Mouse (Mus musculus): ENCODE data around the gene Ccdc105. TPM values are rescaled to one million over a fixed set of nuclear protein-coding genes. Genes with fewer than 3 reads are reported as not detected.
A peak's percentile ranks its signal among the peaks of the same experiment; 100 is the strongest.

Ccdc105 gene
- total RNA-seq (2022): not detected

DNA sequence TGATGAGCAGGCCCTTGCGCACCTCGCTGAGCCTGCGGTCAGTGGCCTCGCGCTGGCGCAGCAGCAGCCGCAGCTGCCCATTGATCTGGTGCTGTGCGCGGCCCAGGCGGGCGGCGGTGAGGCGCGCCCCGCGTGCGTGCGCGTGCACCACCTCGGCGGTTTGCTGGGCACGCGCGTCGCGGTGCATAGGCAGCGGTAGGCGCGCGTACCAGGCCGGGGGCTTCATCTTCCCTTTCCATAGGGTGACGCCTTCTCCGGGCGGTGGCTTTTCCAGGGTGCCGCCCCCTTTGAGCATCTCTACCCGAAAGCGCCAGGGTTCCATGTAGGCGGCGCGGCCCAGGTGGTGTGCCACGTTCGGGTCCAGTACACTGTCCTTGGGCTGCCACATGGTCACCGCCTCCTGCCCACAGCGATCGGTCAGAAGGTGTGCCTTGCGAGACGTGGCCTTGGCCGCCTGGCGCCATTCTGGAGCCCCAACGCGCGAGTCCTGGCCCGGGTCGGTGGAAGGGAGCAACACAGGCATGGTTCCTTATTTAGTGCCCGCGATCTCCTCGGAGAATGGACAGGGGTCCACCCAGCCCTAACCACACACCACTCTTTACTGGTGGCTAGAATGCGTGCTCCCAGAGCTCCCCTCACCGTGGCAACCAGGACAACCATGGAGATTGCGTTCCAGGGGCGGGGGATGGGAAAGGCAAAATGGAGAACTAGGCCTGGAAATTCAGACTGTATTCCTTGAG is at the start of gene Ccdc105:
Gene Ccdc105 (minus strand): TSS at position 614 of the 740 bp plus-strand sequence.
- DNase-seq (ENCODE audit: low spot score): no peak

DNA sequence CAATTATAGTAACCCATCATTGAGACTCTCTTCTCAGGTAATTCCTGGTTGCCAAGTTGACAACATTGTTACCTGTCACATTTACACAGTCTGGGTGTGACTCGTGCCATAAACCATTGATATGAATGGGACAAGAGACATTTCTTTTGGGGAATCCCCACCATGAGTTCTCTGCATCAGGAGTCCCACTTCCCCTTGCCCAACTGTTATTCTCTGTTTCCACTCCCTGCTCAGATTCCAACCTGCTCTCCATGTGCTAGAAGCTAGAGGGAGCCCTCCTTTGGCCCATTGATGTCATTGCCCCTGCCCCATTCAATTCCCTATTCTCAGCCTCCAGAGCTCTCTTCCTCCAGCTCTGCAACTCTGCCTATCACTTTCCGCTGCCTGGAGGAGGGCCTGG is 48.6 kb upstream of the Ccdc105 start:
- no peak for DNase-seq (ENCODE audit: low spot score)

DNA sequence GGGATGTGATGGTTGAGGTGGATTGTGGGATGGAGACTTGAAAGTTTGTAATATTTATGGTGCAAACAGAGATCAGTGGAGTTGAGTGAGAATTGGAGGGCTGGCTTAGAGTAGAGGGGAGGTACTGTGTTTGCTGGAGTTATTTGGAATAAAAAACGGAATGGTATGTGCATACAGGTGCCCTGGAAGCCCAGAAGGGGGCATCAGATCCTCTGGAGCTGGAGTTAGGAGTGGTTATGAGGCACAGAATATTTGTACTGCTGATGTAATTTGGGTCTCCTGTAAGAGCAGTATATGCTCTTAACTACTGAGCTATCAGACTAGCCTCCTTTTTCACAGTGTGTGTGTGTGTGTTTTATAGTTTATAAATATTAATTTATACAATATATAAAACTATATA is 37.7 kb upstream of the Ccdc105 start:
- DNase-seq (ENCODE audit: low spot score): no peak

DNA sequence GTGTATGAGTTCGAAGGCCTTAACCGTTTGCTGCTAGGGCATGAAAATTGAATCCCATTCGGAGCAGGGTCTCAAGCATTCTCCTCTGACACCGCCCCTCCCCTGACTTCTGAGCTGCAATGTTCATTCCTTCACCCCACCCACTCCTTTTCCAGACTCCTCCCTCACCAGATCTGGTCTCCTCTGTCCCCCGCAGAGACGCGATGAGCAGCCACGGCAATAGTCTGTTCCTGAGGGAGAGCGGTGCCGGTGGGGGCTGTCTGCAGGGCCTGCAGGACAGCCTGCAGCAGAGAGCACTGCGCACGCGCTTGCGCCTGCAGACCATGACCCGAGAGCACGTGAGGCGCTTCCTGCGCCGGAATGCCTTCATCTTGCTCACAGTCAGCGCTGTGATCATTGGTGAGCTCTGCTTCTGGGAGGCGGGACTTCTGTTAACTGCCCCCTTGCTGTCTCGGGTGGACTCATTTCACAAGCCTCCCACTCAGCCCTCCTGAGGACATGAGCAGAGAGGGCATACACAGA is 34.8 kb upstream of the Ccdc105 start:
- peak; percentile 38 for DNase-seq (ENCODE audit: low spot score)

DNA sequence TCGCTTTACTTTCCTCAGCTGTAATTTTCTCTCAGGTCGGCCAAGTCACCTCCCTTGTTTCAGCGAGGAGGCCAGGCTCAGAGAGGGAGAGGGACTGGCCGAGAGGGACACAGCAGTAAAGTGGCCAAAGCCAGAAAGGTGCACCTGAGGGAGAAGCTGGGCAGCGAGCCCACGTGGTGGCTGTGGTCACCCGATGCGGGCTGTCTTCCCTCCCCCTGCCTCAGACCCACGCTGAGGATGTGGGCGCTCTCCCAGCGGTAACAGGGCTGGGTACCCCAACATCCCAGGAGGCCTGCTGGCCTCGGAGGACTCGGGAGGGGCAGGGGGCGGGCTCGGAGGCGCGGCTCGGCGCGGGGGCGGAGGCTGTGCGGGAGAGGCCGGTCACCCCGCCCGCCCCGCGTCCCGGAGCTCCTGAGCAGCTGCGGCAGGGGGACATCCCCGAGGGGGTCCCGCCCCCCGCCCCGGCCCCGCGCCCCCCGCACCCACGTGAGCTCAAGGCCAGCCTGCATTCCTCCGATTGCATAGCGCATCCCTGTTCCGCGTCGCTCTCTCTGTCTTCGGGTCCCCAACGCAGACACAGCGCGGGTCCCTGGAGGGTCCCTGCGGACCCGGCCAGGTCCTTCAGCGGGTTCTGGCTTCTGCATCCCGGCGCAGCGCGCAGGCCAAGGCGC is 27.3 kb upstream of the Ccdc105 start, which contains the start of gene Slc1a6:
Gene Slc1a6 (plus strand): TSS at position 516 of the 671 bp plus-strand sequence.
- no peak for DNase-seq (ENCODE audit: low spot score)

DNA sequence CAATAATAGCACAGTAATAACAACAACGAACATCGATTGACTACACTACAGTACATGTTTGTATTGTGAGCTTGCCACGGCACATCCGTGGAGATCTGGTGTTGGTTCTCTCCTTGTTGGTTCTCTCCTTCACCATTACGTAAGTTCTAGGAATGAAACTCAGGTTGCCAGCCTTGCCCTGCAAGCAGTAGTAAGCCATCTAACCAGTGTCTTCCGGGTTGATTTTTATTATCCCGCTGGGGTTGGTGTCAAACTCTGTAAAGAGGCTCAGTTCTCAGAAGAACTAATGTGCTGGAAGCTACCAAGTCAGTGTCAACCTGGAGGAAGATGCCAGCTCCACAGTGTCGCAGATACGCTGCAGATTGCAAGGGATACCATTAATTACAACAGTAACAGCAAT is 26.7 kb upstream of the Ccdc105 start:
- no peak for DNase-seq (ENCODE audit: low spot score)

DNA sequence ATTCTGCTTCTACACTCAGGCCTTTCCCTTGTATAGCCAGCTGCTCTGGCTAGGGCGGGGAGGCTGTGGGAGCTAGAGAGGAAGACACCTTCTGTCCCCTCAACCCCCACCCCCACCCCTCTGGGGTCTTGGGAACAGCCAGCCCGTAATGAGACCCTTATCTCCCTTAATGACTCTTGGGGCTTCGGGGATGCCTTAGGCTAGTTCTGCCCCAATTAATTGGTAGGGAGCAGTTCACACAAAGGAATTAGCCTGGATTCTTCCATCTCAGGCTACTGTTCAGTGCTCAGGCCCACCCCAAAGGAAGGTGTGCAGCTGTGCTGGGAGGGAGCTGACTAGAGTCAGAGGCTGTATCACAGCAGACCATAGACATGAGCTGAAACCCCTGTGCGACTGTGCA is 23.0 kb upstream of the Ccdc105 start:
- no peak for DNase-seq (ENCODE audit: low spot score)

DNA sequence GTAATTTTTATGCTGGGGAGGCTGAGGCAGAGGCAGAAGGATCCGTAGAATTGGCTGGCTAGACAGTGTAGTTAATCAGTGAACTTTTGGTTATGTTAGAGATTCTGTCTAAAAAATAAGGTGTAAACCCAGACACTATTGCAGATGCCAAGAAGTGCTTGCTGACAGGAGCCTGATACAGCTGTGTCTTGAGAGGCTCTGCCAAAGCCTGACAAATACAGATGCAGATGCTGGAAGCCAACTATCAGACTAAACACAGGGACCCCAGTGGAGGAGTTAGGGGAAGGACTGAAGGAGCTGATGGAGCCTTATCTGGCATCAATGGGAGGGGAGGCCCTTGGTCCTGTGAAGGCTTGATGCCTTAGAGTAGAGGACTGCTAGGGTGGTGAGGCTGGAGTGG is 12.7 kb upstream of the Ccdc105 start:
- DNase-seq (ENCODE audit: low spot score): no peak

DNA sequence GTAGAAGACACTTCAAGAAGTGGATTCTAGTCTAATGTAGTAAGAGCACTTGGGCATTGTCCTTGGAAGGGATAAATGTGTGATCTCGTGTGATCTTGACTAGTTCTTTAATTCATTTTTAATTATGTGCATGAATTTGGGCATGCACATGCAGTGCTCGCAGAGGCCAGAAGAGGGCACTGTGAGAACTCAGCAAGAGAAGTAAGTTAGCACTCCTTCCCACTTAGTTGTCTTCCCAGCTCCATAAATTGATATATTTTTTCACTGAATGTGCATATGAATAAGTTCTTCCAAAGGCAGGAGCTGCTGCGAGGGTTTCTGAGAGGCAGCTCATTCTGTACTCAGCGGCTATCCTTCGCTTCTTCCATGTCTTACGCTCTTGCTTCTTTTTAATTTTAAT is 3.2 kb upstream of the Ccdc105 start:
- DNase-seq (ENCODE audit: low spot score): peak; percentile 27

DNA sequence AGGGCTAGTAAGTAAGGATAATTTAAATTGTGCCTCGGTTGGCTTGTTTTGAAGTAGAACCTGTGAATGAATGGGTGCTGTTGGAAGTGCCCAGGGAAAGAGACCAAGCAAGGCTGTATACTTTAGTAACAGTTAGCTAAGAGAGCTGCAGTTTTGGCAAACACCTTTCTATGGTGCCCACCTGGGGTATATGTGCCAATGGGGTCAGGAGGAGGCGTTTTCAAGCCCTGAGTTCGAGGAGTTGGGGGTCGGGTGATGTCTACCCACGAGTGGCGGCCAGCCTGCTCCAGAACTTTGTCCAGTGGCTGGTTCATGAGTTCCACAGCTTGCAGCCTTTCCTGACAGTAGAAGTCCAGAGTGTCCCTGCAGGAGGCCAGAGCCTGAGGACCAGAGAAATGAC is 3.9 kb downstream of the Ccdc105 start:
- no peak for DNase-seq (ENCODE audit: low spot score)

DNA sequence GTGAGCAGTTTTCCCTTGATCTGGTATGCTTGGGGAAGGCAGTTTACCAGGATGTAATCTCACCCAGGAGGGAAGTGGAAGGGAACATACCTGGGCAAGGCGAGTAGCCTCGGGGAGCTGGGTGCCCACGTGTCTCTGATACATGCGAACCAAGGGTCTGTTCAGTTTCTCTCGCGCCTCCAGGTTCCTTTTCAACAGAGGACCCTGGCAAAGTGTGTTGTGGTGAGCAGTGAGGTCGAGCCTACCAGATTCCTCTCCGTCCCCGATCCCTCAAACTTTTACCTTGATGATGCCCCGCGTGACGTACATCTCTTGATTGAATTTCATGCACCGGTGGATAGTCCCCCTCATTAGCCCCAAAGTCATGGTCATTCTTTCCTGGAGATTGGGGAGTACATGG is 4.7 kb downstream of the Ccdc105 start:
- no peak for DNase-seq (ENCODE audit: low spot score)

DNA sequence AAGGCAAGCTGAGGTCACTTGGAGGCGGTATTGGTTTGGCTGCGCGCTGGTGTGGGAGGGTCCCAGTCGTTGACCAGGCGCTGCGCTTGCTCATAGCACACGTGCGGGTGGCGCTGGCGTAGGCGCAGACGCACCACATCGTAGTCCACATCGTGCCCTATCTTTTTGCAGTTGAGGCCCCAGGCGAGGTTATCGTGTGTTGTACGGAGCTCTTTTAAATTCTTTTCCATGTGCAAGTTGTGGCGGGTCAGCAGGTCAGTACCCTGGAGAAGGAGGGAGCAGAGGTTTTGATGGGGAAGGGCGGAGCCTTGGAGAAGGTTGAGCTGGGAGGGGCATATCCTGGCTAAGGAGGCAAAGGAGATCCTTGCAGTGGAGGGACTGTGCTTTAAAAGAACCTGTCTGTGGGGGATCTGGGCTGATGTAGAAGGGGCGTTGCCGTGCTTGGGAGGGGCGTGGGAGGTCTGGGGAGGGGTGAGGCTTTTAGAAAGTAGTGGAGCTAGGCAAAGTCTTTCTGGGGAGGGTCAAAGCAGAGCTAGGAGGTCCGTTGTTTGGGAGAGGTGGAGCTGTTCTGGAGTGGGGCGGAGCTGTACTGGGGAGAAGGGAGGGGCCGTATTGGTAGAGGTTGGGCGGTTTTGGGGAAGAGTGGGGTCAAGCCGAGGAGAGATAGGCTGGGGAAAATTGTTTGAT is 5.7 kb downstream of the Ccdc105 start:
- DNase-seq (ENCODE audit: low spot score): no peak

DNA sequence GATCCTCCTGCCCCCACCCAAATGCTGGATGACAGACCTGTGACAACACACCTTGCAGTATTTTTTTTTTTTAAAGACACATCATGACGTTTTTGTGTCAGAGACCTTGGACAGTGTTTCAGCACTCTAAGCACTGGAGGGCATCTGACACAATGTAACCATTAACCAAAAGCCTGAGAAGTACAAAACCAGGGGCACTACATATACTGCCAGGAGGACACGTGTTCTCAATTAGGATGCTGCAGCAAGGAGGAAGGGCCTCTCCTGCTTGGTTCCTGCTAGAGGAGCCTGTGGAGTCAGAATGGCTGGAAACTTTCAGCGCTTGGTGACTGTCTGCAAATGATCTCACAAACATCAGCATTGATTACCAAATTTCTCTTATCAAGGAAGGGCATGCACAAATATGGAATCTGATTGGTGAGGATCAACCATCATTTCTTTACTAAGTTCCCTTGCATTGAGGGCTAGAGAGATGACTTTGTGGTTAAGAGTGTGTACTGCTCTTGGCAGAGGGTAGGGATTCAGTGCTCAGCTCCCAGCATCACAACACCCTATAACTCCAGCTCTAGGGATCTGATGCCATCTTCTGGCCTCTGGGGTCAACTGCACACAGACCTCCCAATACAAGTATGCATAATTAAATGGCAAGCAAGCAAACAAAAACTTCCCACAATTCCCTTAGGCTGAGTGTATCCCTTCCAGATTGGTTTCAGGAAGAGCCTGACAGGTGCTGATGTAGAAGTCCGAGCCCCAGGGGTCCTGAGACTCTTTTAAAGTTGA is 7.2 kb downstream of the Ccdc105 start:
- DNase-seq (ENCODE audit: low spot score): no peak

DNA sequence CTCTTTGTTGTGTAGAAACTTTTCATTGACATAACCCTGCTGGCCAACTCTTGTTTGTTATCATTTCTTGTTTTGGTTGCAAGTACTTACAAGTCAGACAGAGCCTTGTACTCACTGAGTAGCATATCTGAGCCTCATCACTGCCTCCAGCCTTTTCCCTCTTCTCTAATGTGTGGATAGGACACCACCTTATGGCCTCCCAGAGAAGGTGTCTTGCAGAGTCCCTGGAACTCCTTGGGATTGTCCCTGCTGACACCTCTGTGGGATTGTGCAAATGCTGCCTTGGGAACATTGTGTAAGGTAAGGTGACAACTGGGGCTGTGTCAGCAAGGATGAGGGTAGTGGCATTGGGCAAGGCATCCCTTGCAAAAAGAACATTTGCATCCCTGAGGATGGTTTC is 9.1 kb downstream of the Ccdc105 start:
- no peak for DNase-seq (ENCODE audit: low spot score)

DNA sequence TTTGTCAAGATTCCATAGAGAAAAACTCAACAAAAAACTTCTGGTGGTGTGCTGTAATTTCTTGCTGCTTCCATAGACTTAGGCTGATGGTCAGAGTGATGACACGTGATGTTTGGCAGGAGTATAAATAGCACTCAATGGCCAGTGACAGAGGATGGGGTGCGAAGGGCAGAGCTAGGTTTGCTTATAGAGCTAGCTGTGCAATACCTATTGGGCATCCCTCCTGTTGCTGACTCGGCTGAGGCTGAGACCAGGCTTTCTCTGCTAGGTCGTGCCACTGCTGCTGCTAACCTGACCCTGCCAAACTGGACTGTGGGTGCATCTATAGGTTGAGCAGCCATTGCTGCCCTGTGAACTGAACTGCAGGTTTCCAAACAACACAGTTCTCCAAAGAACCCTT is 13.0 kb downstream of the Ccdc105 start:
- DNase-seq (ENCODE audit: low spot score): no peak

DNA sequence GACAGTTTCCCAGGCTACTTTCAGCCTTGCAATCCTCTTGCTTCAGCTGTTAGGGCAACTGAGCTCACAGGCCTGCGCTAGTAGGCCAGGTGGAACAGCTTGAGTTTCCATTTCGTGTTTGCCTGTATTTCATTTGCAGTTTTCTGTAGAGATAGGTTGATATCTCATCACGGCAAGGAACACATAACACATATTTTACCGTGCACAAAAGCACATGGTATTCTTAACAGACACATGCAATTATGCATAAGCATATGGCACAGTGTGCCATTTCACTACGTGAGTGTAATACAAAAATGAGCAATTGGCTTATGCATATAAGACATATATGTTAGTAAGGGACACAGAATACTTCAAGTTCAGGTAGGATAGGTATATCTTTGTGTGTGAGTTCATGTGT is 25.0 kb downstream of the Ccdc105 start:
- no peak for DNase-seq (ENCODE audit: low spot score)

DNA sequence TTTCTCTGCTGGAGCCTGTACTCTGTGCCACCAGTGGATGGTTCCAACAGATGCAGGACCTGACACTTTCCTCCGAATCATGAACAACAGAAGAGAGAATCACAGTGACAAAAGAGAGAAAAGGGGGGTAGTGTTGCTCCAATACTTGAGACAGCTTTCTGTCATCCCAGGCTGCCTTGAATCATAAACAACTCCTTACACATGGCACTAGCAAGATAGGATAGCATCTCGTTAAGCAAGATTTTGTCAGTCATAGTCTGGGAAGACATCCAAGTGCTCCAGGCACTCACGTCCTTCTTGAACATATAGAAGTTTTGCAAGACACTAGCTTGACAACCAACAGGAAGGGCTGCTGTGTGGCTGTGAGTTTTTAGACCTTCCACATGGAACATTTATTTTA is 25.8 kb downstream of the Ccdc105 start:
- DNase-seq (ENCODE audit: low spot score): no peak

DNA sequence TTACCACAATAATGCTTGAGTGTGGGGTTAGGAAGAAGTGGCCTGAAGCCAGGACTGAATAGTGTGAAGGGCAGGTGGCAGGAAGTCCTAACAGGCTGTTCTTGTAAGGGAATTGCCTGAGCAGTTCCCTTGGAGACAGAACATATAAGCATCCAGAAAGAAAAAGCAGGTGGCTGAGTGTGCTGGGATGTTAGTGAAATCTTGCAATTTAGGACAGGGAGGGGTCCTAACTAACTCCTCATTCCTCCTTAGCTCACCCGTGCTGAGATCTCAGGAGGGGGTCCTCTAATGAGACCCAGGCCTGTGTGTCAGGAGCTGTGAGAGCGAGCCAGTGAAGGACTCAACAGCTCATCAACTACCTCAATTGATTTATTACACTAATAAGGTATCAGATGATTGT is 29.4 kb downstream of the Ccdc105 start:
- DNase-seq (ENCODE audit: low spot score): no peak

DNA sequence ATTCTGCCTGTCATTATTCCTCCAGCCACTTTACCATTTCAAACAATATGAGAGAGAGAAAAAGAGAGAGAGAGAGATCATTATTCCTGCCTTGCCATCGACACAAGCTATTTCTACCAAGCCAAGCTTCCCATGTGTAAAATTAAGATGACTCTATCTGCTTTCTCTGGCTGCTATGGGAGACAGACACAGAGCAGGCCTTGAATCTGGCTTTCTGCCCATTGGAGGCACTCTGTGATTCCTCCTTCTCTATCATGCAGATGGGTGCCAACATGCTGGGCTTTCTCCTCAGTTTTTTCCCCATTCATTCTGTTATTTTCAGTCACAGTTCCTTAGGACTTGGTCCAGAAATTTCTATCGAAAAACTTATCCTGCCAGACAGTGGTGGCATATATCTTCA is 30.2 kb downstream of the Ccdc105 start:
- no peak for DNase-seq (ENCODE audit: low spot score)

DNA sequence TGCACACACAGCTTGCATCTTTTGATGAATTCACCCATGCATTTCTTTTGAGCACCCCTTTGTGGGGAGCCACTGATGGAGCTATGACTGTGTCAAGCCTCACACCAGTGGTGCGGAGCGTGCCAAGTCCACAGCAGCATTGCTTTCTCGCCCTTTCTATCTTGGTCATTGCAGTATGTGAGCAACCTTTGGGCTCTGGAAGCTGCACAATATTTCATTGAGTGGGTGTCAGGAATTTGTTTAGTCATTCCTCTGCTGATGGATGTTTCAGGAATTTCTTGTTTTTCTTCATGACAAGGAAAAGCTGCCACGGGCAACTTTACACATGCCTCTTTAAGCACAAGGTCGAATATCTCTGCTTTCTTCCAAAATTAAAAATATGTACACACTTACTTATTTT is 30.8 kb downstream of the Ccdc105 start:
- DNase-seq (ENCODE audit: low spot score): no peak

DNA sequence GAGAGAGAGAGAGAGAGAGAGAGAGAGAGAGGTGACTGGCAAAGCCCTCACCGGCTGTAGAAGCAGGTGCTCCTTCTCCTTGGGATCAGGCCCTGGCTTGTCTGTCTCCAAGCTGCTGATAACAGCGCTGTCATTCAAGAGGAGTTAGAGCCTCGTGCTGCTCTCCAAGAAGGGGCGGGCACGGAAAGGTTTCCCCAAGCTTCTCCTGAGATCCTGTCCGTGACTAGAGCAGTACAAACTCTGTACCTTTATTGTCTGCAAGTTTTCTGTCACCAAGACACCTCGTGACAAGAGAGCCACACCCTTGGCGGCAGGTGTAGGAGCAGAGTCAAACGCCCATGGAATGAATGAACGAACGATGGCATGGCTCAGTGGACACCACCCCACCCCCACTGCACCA is 34.8 kb downstream of the Ccdc105 start, which contains the start of gene Casp14:
Gene Casp14 (minus strand): TSS at position 239 of the 400 bp plus-strand sequence.
- no peak for DNase-seq (ENCODE audit: low spot score)

DNA sequence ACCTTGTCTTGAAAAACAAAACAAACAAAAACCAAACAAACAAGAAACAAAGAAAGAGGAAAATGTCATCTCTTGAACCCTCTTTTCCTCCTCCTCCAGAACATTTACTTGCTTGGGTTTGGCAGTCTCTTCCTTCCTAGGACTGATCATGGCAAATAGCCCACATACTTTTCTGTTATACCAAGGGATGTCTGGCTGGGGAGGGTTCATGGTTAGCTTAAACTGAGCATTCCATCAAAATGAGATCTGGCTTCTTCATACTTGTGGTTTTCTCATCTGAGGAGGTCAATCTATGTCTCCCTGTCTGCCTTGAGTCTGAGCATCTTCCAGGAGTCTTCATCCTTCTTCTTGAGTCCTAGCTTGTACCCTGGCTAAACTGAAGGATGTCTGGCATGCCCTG is 36.6 kb downstream of the Ccdc105 start:
- DNase-seq (ENCODE audit: low spot score): no peak

All from heart, adult 8-10 months (tissue).